Mouse (Mus musculus): Measurements from ENCODE around the gene Slc27a4. TPM values are rescaled to one million over a fixed set of nuclear protein-coding genes. Genes with fewer than 3 reads are reported as not detected.
A peak's percentile ranks its signal among the peaks of the same experiment; 100 is the strongest.

The Slc27a4 gene
- total RNA-seq, 2 experiments from 2014 or later, result 17.9 to 18.7 TPM

GRCm38 (mm10) chr2:29817426-29818232, 15.2 kb downstream of the Slc27a4 start:
- peak; percentile 54 for DNase-seq (ENCODE audit: low spot score)
- intact Hi-C loops (cut with DNase I), result loop anchor here (1.0 to 5.0 kb wide), 3 partner anchors 42 to 160 kb away; no protein-coding TSS in a partner anchor

DNA sequence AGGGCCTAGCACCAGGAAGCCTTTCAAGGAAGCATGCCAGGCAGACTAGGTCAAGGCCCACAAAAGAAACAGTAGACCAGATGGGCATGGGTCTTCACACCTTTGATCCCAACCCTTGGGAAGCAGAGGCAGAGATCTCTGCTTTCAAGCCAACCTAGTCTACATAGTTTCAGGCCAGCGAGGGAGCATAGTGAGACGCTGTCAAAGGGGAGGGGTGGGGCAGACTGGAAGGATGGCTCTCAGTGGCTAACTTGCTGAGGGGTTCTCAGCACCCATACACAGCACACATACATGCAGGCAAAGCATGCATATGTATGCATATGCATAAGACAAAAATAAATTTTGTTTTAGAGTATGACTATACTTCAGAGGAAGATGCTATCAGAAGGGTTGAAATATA, 16.9 kb downstream of the Slc27a4 start:
- no peak for DNase-seq (ENCODE audit: low spot score)
- intact Hi-C loops (cut with DNase I), result loop anchor here (5.0 kb wide), 1 partner anchor 158 kb away; no protein-coding TSS in a partner anchor

DNA sequence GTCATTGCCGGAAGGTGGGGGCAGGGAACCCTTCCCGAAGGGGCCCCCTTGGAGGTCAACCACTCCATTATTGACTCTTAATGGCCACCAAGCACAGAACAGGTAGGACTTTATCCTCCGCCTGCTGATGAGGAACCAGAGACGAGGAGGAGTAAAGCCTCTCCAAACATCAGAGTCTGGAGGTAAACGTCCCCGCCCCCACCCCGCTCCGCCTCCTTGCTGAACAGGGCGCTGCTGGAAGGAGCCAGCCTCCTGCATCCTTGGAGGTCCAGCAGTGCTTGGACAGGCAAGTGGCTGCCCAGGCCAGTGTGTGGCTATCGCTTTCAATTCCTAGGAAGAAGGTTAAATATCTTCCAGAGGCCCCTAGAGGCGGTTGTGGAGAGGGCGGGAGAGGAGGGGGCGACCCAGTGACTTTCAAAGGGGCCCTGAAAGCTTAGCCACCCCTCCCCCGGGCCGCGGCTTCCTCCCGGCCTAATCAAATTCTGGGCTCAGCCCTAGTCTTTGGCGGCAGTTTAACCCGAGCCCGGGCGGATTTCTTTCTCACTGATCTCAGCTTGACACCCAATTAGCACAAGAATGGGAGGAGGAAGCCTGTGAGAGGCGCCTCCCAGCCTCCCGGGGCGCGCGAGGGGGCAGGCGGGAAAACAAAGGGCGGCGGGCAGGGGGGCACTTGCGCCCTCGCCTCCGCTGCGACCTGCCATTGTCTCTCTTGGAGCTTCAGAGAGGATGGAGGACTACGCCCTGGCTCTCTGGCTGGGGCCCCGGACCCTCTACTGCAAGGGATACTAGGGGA, 17.8 kb downstream of the Slc27a4 start, which contains the start of gene Urm1:
Urm1 (plus strand) TSS at position 51 of the 793 bp plus-strand sequence.
- peak; percentile 49 for DNase-seq (ENCODE audit: low spot score)
- intact Hi-C loops (cut with DNase I), result no loop called here

DNA sequence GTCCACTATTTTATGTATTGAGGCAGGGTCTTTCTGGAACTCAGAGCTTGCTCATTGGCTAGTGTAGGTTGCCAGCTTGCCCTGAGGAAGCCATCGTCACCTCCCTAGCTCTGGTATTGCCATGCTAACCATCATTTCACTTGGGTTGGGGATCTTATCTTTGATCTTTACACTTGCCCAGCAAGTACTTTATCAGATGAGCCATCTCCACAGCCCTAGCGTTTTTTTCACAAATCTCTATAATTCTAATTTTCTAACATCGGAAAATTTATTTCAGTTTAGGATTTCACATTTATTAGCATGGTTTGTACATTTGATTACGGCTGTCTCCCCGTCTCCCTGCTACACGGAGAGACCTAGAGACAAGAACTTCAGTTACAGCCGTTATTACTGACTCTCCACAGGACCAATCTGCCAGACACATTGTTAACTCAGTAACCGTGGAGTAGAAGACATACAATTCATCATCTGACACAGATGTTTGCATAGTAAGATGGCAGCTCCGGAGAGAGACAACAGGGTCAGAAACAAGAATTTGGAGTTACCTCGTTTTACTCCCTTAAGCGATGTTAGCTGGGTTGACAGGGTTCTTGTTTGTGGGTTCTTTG, 24.0 kb downstream of the Slc27a4 start:
- DNase-seq (ENCODE audit: low spot score), result no peak
- intact Hi-C loops (cut with DNase I), result no loop called here

DNA sequence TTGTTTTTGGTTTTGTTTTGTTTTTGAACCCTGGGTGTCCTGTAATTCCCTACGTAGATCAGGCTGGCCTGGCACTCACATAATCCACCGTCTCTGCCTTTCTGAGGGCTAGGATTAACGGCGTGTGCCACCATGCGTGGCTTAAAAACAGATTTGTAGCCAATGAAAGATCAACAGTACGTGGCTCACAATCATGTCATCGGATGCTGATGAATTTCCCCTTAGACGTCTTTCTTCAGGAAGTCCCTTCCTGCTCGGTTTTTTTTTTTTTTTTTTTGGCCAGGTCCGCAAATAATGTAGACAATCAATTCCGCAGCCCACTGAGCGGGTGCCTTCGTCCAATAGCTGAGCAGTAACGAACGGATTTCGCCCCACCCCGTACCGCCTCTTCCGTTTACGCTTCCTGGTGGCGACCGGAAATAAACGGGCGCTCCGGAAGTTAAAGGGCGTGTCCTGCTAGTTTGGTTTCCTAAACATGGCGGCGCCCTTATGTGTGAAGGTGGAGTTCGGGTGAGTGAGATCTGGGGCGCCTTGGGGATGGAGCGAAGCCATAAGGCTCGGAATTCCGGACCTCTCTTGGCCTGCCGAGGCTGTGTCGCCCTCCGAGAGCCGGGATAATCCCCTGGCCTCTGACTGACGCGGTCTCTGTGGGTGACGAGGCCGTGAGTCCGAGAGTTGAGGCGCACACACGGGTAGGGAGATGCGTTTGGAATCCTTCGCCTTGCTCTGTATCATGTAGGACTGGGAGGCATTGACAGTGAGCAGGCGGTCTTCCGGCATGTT, 24.7 kb downstream of the Slc27a4 start:
- DNase-seq (ENCODE audit: low spot score), result peak; percentile 93
- intact Hi-C loops (cut with DNase I), result no loop called here

DNA sequence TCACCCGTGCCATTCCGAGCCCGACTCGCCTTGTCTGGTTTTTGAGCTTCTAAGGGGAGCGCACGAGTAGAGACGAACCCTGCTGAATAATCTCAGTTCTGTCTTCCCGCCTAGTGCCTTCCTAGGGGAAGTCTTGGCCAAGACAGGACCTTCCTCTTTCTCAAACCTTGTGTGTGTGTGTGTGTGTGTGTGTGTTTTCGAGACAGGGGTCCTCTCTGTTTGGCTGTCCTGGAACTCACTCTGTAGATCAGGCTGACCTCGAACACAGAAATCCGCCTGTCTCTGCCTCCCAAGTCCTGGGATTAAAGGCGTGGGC, 25.2 kb downstream of the Slc27a4 start:
- no peak for DNase-seq (ENCODE audit: low spot score)
- intact Hi-C loops (cut with DNase I), result no loop called here

DNA sequence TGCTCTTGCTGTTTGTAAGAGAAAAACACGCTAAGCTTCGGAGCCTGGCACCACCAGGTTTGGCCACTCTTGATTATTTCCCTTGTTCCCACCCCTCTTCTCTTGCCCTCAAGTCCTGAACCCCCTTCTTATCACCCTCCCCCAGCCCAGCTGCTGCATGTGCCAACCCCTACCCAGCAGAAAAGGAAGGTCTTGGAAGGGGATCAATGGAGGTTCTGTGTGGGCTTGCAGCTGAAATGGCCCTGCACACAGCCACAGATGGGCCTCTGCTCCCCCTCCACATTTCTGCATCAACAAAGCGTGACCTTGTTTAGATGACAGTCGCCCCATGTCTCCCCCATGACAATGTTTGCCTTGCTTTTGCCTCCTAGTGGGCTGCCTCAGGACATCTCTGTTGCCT, 28.7 kb downstream of the Slc27a4 start:
- intact Hi-C loops (cut with DNase I), result no loop called here
- DNase-seq (ENCODE audit: low spot score), result no peak

DNA sequence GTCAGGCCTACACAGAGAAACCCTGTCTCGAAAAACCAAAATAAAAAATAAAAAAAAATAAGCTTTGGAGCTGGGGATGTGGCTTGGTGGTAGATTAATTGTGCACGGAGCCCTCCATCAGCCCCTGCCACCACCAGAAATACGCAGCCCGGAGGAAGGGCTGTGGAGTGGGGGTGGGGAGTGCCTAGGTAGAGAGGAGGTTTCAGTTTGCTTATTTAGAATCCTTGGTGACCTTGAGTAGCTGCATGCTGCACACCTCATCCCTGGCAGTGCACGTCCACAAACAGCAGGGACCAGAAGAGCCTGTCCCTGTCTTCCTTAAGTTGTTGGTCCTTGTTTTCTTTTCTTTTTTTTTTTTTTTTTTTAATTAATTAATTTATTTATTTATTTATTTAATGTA, 31.4 kb downstream of the Slc27a4 start:
- DNase-seq (ENCODE audit: low spot score), result no peak
- intact Hi-C loops (cut with DNase I), result no loop called here

DNA sequence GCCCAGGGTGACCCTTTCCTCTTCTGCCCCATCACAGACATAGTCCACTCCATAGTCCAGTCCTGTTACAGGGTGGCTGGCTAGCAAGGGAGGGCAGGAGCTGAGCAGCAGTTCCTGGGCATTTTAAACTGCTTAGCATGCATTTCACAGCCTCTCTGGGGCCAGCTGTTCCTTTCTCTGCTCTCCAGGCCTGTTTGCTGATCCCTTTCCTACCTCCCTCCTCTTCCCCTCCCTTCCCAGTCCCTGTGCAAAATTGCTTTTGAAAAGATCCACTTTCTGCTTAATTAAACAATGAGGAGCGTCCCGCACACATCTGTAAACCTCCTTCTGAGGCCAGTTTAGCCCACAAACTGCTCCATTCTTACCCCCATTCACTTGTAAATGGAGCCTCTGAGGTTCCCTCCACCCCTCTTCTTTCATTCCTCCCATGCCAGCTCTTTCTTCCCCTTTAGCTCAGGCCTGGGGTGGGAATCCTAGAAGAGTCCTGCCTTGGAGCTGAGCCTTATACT, 33.0 kb downstream of the Slc27a4 start:
- DNase-seq (ENCODE audit: low spot score), result no peak
- intact Hi-C loops (cut with DNase I), result no loop called here

- intact Hi-C loops (cut with DNase I), result no loop called here
- no peak for DNase-seq (ENCODE audit: low spot score)
Measured at GRCm38 (mm10) chr2:29839460-29839859, 37.0 kb downstream of the Slc27a4 start.

GRCm38 (mm10) chr2:29843231-29844105, 41.0 kb downstream of the Slc27a4 start:
- intact Hi-C loops (cut with DNase I), result no loop called here
- DNase-seq (ENCODE audit: low spot score), result no peak

DNA sequence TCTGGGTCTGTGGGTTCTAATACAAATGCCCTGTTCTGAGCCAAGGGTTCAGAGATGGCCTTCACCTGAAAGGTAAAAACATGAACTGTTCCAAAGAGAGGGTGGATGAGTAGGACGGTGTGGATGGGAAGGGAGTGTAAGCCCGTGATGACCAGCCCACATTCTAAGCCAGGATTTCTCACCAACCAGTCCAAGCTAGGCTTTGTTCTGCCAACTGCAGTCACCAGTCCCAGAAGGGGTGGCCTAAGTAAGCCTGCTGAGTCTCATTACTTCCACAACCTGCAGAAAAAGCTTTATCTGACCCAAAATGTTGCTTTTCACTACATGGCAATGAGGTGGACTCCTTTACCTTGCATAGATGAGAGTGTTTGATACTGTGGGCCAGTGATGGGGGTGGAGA, 41.7 kb downstream of the Slc27a4 start:
- intact Hi-C loops (cut with DNase I), result no loop called here
- DNase-seq (ENCODE audit: low spot score), result no peak

DNA sequence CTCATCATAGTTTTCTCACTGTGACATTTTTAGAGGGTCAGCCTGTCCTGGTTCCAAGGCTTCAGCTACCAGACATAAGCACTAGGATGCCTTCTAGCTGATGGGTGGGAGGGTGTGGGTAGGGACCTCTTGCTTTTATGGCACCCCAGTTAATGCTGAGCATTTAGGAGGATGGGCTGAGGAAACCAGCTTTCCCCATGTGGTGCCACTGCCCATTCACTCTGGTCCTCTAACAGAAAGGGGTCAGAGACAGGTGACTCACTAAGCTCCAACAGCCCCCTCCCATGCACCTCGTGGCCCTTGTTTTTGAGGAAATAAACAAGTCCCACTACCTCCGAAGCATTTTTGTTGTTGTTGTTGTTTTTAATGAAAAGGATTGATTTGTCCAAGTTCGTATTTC, 42.2 kb downstream of the Slc27a4 start:
- intact Hi-C loops (cut with DNase I), result no loop called here
- no peak for DNase-seq (ENCODE audit: low spot score)

GRCm38 (mm10) chr2:29845636-29846035, 43.2 kb downstream of the Slc27a4 start:
- intact Hi-C loops (cut with DNase I), result no loop called here
- DNase-seq (ENCODE audit: low spot score), result no peak

GRCm38 (mm10) chr2:29846061-29846853, 43.8 kb downstream of the Slc27a4 start:
- intact Hi-C loops (cut with DNase I), result no loop called here
- no peak for DNase-seq (ENCODE audit: low spot score)

- no peak for DNase-seq (ENCODE audit: low spot score)
- intact Hi-C loops (cut with DNase I), result no loop called here
Measured at GRCm38 (mm10) chr2:29846911-29847310, 44.5 kb downstream of the Slc27a4 start.

GRCm38 (mm10) chr2:29849041-29849440, 46.6 kb downstream of the Slc27a4 start:
- no peak for DNase-seq (ENCODE audit: low spot score)
- intact Hi-C loops (cut with DNase I), result no loop called here

DNA sequence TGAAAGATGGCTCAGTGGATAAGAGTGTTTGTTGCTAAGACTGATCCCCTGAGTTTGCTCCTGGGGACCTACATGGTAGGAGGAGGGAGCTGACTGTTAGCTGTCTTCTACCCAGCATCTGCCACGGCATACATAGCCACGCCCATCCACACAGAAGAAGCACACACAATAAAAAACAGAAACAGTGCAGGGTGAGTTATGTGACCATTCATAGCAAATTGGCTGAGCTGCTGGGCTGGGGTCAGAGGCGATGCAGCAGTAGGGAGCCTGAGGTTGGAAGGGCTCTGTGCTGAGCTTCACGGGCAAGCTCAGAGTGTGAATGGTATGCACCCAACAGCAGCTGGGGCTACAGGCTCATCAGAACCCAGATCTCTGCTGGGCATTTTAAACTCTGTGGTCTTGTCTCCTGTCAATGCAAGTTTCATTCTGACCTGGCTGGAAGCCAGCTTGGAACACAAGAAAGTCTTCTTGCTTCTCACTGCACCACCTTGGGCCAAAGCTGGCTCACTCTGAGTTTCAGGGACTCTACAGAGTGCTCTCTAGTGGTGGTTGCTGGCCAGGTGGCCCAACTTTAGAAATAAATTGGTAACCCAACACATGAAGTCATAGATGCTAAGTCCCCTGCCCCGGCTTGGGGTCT, 47.5 kb downstream of the Slc27a4 start:
- intact Hi-C loops (cut with DNase I), result no loop called here

More for the DNA sequence above, 47.5 kb downstream of the Slc27a4 start:
- DNase-seq (ENCODE audit: low spot score), result no peak

Data from heart, postnatal 25 days (tissue).